ENCODE assay signal across 8 mouse cellular contexts in the genomic region with DNA sequence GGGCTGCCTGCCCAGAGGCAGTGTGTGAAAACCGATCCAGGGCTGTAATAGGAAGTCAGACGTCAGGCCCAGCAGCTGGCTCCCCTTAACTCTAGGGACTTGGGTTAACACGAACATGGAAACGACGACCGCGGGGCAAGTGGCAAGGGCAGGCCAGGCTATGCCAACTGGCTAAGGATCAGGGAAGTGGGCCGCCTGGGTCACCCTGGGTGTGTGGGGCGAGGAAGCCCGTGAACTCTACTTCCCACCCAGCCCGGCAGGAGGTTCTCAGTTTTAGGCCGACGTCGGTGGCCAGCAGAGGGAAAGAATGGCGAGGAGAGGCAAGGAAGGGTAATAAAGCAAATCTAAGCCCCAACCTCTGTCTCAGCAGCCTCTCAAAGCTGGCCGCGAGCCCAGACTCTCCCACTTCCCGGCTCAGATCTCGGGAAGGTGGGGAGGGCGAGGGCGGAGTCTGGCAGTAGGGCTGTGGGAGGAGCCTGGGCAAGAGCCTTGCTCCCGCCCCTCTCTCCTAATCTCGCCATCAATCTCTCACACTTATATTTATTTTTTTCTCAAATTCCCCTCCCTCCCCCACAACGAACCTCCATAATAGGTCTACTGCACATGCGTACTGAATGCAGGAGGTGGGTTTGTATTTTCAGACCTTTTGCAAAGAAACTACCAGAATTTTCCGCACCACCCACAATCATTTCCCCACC. TPM values are rescaled to one million over a fixed set of nuclear protein-coding genes. Genes with fewer than 3 reads are reported as not detected.
A peak's percentile ranks its signal among the peaks of the same experiment; 100 is the strongest.
DNase-seq lines count a peak whose midpoint lies in the region; ATAC-seq lines count a peak whose summit lies in the region.

No protein-coding gene starts in this region.

- peaks cover 63% of the 10 kb centered on the region for H3K4me1 ChIP-seq in hindbrain, embryonic 13.5 days (replicated peaks)

- peaks cover 31% of the 10 kb centered on the region for H3K36me3 ChIP-seq in hindbrain, embryonic 13.5 days

- peak overlapping the region; percentile 96 for H3K4me3 ChIP-seq in hindbrain, embryonic 13.5 days

- peak overlapping the region; percentile 100 for H3K9ac ChIP-seq in hindbrain, embryonic 13.5 days

- no peaks in the 10 kb centered on the region for H3K27me3 ChIP-seq in hindbrain, embryonic 13.5 days

- no peaks in the 10 kb centered on the region for H3K9me3 ChIP-seq in hindbrain, embryonic 13.5 days

- peak; percentile 85 for ATAC-seq in hindbrain, embryonic 13.5 days (ENCODE audit: low FRiP score)

- H3K27ac ChIP-seq in hindbrain, embryonic 13.5 days, result peak overlapping the region; percentile 100

- under 1% methylated on average over 26 of the region's 26 CpGs for WGBS in hindbrain, embryonic 13.5 days

- peak; percentile 94 for DNase-seq in MN1 (ENCODE audit: low spot score)
- DNase-seq in cerebellum, postnatal 14 days, result peak; percentile 94 to 97
- DNase-seq in frontal cortex, postnatal 14 days (ENCODE audit: low spot score in 2 of 2), result peak; percentile 93 to 94
- DNase-seq in layer of hippocampus, postnatal 25 days (ENCODE audit: extremely low spot score in 1 of 2, low spot score in 1 of 2), result peak; percentile 86 to 93
- peak; percentile 97 for DNase-seq in lung, postnatal 25 days (ENCODE audit: low spot score)
- peak; percentile 89 for DNase-seq in retina, embryonic 14.5 days (ENCODE audit: low spot score)
- DNase-seq in thymus, postnatal 4 days, result peak; percentile 84

- H3K4me2 ChIP-seq in hindbrain, embryonic 13.5 days, result peak overlapping the region; percentile 94

RNA-seq across cellular contexts. Expression of gene Chd3, which starts 2.9 kb away (rescaled TPM):
- 92.4 and 93.5 TPM in 2 replicates for polyA plus RNA-seq in hindbrain, embryonic 13.5 days (2015; fragmentation: Nextera tagmentation; extraction: Ambion mirVana)
- 100 to 1,000 TPM; 504 to 538 TPM for total RNA-seq in layer of hippocampus, postnatal 25 days (2021)

RNA-seq across cellular contexts. Expression of gene Rnf227, which starts 26.0 kb away (rescaled TPM):
- polyA plus RNA-seq in hindbrain, embryonic 13.5 days (2015; fragmentation: Nextera tagmentation; extraction: Ambion mirVana), result 163 and 166 TPM in 2 replicates
- total RNA-seq in layer of hippocampus, postnatal 25 days (2021), result 100 to 1,000 TPM; 103 to 110 TPM

RNA-seq across cellular contexts. Expression of gene Naa38, which starts 29.0 kb away (rescaled TPM):
- polyA plus RNA-seq in hindbrain, embryonic 13.5 days (2015; fragmentation: Nextera tagmentation; extraction: Ambion mirVana), result 103 and 105 TPM in 2 replicates
- 100 to 1,000 TPM; 100 to 116 TPM for total RNA-seq in layer of hippocampus, postnatal 25 days (2021)

RNA-seq across cellular contexts. Expression of gene Cyb5d1, which starts 29.1 kb away (rescaled TPM):
- polyA plus RNA-seq in hindbrain, embryonic 13.5 days (2015; fragmentation: Nextera tagmentation; extraction: Ambion mirVana), result 34.9 and 35.5 TPM in 2 replicates
- total RNA-seq in layer of hippocampus, postnatal 25 days (2021), result 10 to 100 TPM; 40.8 to 43.6 TPM

RNA-seq across cellular contexts. Expression of gene Tmem88, which starts 31.7 kb away (rescaled TPM):
- 7.1 and 8.7 TPM in 2 replicates for polyA plus RNA-seq in hindbrain, embryonic 13.5 days (2015; fragmentation: Nextera tagmentation; extraction: Ambion mirVana)
- total RNA-seq in layer of hippocampus, postnatal 25 days (2021), result 1 to 10 TPM; 2.5 TPM

Comparison
In these comparisons a context has a peak if more than half of its experiments do, and no peak if none do; other contexts are left out.
1. Peak in every context shown above with its lines: DNase-seq, ATAC-seq, H3K4me3 ChIP-seq and H3K27ac ChIP-seq.